Mouse (Mus musculus): ENCODE data around the gene Zfp157.
"Not testable (repeated sequence)": the region's sequence is repeated elsewhere in the genome, so short reads cannot be mapped to it uniquely, and the experiment has no call there.

Zfp157 gene

DNA sequence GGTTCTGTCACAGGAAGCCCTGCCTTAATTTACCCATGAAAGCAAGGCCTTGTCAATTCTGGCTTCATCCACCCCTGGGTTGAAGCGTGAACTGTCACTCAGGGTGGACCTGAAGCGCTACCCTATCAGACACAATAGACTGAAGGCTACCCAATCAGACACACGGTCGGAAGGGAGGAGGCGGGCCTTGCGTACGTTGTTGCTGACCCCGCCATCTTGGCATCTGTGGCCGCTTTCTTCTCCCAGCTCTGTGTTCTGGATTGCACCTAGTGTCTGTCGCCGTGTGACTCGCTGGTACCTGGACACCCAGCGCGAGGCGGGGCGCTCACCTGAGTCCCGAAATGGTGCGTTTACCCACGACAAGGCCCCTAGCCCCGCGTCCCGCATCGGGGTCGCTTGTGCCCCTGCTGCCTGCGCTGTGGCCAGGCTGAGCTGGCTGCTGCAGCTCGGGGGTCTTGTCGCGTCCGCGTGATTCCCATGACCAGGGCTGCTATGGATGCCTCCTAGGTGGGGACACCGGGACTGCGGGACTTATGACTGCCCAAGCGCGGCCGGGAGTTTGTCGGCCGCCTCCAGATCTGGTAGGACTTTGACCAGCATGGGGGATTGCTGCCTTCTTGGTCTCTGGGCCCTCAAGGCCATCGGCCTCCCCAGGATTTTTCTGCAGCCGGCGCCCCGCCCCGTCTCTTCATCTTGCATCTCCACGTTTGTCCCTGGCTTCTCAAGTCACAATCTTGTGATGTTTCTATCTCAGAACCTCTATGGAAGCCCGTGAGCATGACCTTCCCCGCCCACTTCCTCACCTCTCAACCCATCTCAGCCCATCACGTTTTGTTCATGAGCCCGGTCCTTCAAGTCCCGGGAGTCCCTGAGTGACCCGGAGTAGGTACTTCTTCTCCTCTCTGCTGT is at the start of gene Zfp157:
TSS of gene Zfp157 (plus strand) at position 183 of the 909 bp plus-strand sequence.
- in situ Hi-C loops (cut with MboI, MseI) = loop anchor here (10.0 kb wide), 3 partner anchors 183 to 1333 kb away; partner anchors contain the start of genes A430033K04Rik, Fbxo24, Gm20605 and Ints1

DNA sequence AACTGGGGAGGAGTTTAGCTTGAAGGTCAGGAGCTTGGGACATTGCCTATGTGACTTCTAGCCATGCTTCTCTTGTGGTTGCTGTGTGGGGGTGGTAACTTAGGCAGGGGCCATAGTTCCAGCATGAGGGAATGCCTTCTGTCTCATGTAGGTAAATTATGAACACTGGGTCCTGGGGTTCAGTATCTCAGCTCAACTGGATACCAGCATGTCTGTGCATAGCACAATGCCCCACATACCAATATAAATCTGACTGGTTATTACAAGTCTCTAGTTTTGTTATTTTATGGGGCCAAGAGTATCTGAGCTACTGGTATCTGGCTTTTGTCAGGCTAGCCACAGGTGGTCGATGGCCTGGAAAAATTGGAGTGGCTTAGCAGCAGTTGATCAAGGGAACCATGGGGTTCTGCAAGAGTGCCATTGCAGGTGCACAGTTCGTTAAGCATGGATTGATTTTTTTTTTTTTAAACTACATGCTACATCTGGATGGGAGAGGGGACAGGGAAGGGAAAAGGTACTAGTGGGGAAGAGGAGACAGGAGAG is 43.4 kb upstream of the Zfp157 start:
- in situ Hi-C loops (cut with MboI, MseI) = loop anchor here (25.0 kb wide), 1 partner anchor 1189 kb away; no protein-coding TSS in a partner anchor

DNA sequence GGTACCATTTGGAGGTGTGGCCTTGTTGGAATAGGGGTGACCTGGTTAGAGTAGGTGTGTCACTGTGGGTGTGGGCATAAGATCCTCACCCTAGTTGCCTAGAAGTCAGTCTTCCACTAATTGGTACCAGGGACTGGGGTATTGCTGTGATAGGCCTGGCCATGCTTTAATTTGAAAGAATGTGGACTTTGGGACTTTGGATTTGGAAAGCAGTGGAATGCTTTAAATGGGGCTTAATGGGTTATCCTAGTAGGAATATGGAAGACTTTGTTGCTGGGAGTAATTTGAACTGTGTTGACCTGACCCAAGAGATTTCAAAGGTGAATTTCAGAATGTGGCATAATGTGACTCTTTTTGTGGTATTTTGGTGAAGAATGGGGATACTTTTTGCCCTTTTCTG is 40.8 kb upstream of the Zfp157 start:
- in situ Hi-C loops (cut with MboI, MseI) = not testable (repeated sequence)

DNA sequence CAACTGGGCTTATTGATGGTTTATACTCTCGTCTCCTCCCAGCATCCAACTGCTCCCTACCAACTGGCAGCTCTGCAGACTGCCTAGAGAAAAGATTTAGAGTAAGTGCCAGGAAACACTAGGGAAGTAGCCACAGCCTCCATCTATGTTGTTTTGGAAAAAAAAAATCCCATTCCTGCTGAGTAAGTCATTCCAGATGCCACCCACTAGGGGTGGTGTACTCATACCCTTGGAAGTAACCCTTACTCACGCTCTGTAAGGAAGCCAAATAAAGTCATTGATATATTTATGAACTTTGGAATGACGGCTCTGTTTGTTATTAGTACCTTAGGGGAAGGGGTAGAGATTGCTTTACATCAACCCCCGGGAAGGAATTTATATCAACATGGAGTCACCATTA is 17.1 kb downstream of the Zfp157 start:
- in situ Hi-C loops (cut with MboI, MseI) = no loop called here

DNA sequence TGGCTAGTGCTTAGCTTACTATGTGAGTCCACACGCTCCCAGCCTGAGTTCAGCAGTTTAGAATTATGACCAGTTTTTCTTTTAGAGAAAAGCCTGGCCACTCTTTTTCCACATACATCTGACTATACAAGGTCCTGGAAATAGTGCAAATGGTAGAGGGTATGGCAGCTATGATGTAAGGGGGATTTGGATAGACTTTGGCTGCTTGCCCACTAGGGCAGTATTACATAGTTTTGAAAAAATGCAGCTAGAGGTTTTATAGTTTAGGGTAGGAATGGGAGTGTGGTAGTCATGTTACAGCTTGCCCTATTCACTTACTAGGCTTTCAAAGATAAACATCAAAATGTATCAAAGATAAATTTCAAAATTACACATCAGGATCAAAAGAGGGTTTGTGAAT is 17.8 kb downstream of the Zfp157 start:
- in situ Hi-C loops (cut with MboI, MseI) = no loop called here

DNA sequence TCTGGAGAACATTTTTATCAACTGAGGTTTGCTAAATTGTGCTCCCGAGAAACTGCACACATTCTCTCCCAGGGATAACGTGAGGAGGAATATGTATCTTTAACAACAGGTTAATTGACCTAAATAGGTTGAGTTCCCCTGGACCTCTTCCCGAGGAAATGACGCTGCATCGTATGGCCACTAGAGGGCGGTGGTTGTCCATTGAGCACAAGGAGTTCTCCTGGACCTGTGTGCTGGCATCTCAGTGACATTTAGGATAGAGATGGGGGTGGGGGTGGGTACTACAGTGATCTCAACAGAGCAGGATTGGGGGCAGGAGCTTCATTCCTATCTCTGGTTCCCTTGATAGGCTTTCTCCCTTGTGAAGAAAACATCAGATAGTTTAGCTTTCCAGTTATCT is 32.3 kb downstream of the Zfp157 start:
- in situ Hi-C loops (cut with MboI, MseI) = loop anchor here (5.0 to 10.0 kb wide), 2 partner anchors 184 to 909 kb away; partner anchors contain the start of gene Tfr2

DNA sequence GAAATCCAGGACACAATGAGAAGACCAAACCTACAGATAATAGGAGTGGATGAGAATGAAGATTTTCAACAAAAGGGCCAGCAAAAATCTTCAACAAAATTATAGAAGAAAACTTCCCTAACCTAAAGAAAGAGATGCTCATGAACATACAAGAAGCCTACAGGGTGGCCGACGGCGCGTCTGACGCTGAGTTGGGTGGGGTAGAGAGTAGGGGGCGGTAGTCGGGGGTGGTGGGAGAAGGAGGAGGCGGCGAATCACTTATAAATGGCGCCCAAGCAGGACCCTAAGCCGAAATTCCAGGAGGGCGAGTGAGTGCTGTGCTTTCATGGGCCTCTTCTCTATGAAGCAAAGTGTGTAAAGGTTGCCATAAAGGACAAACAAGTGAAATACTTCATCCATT is 63.3 kb downstream of the Zfp157 start:
- in situ Hi-C loops (cut with MboI, MseI) = not testable (repeated sequence)

All from T-helper 1 cell (primary cell).